Mouse (Mus musculus) kidney, adult 11 months (tissue): ENCODE results near the gene Fam155a.

ENCODE experiments used
- DNase-seq: peaks from one replicate; pipeline ENCODE4 v3.0.0; 2022

Fam155a gene

GRCm38 (mm10) chr8:9159322-9159721 is 611.6 kb downstream of the Fam155a start:
- no peak for DNase-seq

- DNase-seq, result no peak
These were observed 612.3 kb downstream of the Fam155a start for GRCm38 (mm10) chr8:9158652-9159051.

GRCm38 (mm10) chr8:9157141-9157781 is 613.7 kb downstream of the Fam155a start:
- DNase-seq, result no peak
